Comparison of ENCODE assay signal across 24 mouse cellular contexts in genomic region chr13:100543011-100543767, GRCm38 (mm10). TPM values are rescaled to one million over a fixed set of nuclear protein-coding genes. Genes with fewer than 3 reads are reported as not detected.
A peak's percentile ranks its signal among the peaks of the same experiment; 100 is the strongest.
DNase-seq lines count a peak whose midpoint lies in the region; ATAC-seq and TF ChIP-seq lines count a peak whose summit lies in the region.
"Had no signal": no experiment of that assay in that cellular context is flagged by ENCODE, and none has a peak within 500 bp of the region (broad histone marks: within the 10 kb centered on the region; RNA-seq: fewer than 3 reads in every experiment).

No protein-coding gene starts in this region.

- H3K9me3 ChIP-seq in lung, embryonic 14.5 days (ENCODE audit: low read depth, low read length) = no peaks in the 10 kb centered on the region
- no peaks in the 10 kb centered on the region for H3K9me3 ChIP-seq in intestine, embryonic 14.5 days (ENCODE audit: control insufficient read depth, low read length)
- H3K9me3 ChIP-seq in liver, embryonic 13.5 days (replicated peaks) = no peaks in the 10 kb centered on the region
- no peaks in the 10 kb centered on the region for H3K9me3 ChIP-seq in stomach, embryonic 16.5 days (replicated peaks; ENCODE audit: control insufficient read depth, low read length)
- H3K9me3 ChIP-seq: hindbrain, embryonic 15.5 days; limb, embryonic 10.5 days; midbrain, embryonic 15.5 days had no signal

- no peak overlapping the region for H3K4me2 ChIP-seq in lung, embryonic 14.5 days
- peak overlapping the region; percentile 27; the same call in 1 of the 2 replicates for H3K4me2 ChIP-seq in intestine, embryonic 14.5 days (ENCODE audit: low read length)
- H3K4me2 ChIP-seq in liver, embryonic 13.5 days = no peak overlapping the region
- peak overlapping the region; percentile 27; the same call in 1 of the 2 replicates for H3K4me2 ChIP-seq in stomach, embryonic 16.5 days (ENCODE audit: low read depth, low read length)
- H3K4me2 ChIP-seq: heart, embryonic 13.5 days; hindbrain, embryonic 15.5 days; midbrain, embryonic 15.5 days had no signal

- H3K9ac ChIP-seq in lung, embryonic 14.5 days = no peak overlapping the region
- H3K9ac ChIP-seq in intestine, embryonic 14.5 days (ENCODE audit: low read length) = no peak overlapping the region
- H3K9ac ChIP-seq in liver, embryonic 13.5 days = no peak overlapping the region
- peak overlapping the region; percentile 9; the same call in 1 of the 2 replicates for H3K9ac ChIP-seq in stomach, embryonic 16.5 days (ENCODE audit: low read length)
- H3K9ac ChIP-seq: forebrain, postnatal 0 days; heart, embryonic 13.5 days; hindbrain, embryonic 15.5 days; midbrain, embryonic 15.5 days had no signal

- no peaks in the 10 kb centered on the region for H3K27me3 ChIP-seq in lung, embryonic 14.5 days (ENCODE audit: insufficient read depth, low read length)
- no peaks in the 10 kb centered on the region for H3K27me3 ChIP-seq in intestine, embryonic 14.5 days (replicated peaks; ENCODE audit: control insufficient read depth, insufficient read depth, low read length)
- H3K27me3 ChIP-seq in liver, embryonic 13.5 days = no peaks in the 10 kb centered on the region
- H3K27me3 ChIP-seq in stomach, embryonic 16.5 days (ENCODE audit: control insufficient read depth, insufficient read depth, low read length) = no peaks in the 10 kb centered on the region
- H3K27me3 ChIP-seq: hindbrain, embryonic 15.5 days; midbrain, embryonic 15.5 days had no signal

- 49% methylated on average over 10 of the region's 10 CpGs for WGBS in lung, embryonic 14.5 days
- 50% methylated on average over 10 of the region's 10 CpGs for WGBS in lung, adult 2 months
- WGBS in intestine, embryonic 14.5 days = 61% methylated on average over 10 of the region's 10 CpGs
- 58% methylated on average over 10 of the region's 10 CpGs for WGBS in liver, embryonic 13.5 days (ENCODE audit: insufficient replicate concordance)
- WGBS in stomach, embryonic 16.5 days = 57% methylated on average over 10 of the region's 10 CpGs

- H3K4me1 ChIP-seq in lung, embryonic 14.5 days (ENCODE audit: insufficient read depth) = no peaks in the 10 kb centered on the region
- H3K4me1 ChIP-seq in lung, adult 2 months (ENCODE audit: control insufficient read depth, insufficient read depth, low read length) = peaks cover 3% of the 10 kb centered on the region; the same call in 1 of the 2 replicates
- H3K4me1 ChIP-seq in intestine, embryonic 14.5 days (replicated peaks; ENCODE audit: control insufficient read depth, insufficient read depth, low read length) = no peaks in the 10 kb centered on the region
- no peaks in the 10 kb centered on the region; the same call in 1 of the 2 replicates for H3K4me1 ChIP-seq in liver, embryonic 13.5 days (replicated peaks)
- no peaks in the 10 kb centered on the region for H3K4me1 ChIP-seq in stomach, embryonic 16.5 days (ENCODE audit: control insufficient read depth, insufficient read depth, low read length)
- H3K4me1 ChIP-seq: heart, embryonic 13.5 days; hindbrain, embryonic 15.5 days; limb, embryonic 10.5 days; midbrain, embryonic 15.5 days had no signal

- TF ChIP-seq POLR2A in lung, adult 2 months (IDR thresholded peaks at IDR 0.05; ENCODE audit: borderline replicate concordance, extremely low read depth, low read depth, low read length) = no peak

- H3K36me3 ChIP-seq in lung, embryonic 14.5 days (ENCODE audit: insufficient read depth) = no peaks in the 10 kb centered on the region
- no peaks in the 10 kb centered on the region for H3K36me3 ChIP-seq in intestine, embryonic 14.5 days (ENCODE audit: control insufficient read depth, insufficient read depth, low read length)
- no peaks in the 10 kb centered on the region for H3K36me3 ChIP-seq in liver, embryonic 13.5 days
- H3K36me3 ChIP-seq in stomach, embryonic 16.5 days (ENCODE audit: control insufficient read depth, insufficient read depth, low read length) = no peaks in the 10 kb centered on the region
- H3K36me3 ChIP-seq: heart, embryonic 13.5 days; hindbrain, embryonic 15.5 days; limb, embryonic 10.5 days; midbrain, embryonic 15.5 days had no signal

- H3K27ac ChIP-seq in lung, embryonic 14.5 days (ENCODE audit: low read depth) = no peak overlapping the region
- H3K27ac ChIP-seq in intestine, embryonic 14.5 days (ENCODE audit: low read depth) = peak overlapping the region; percentile 51
- H3K27ac ChIP-seq in liver, embryonic 13.5 days = peak overlapping the region; percentile 63
- H3K27ac ChIP-seq in stomach, embryonic 16.5 days (ENCODE audit: low read length) = peak overlapping the region; percentile 88
- H3K27ac ChIP-seq: heart, embryonic 13.5 days; hindbrain, embryonic 15.5 days; left cerebral cortex, adult 2 months; limb, embryonic 10.5 days; midbrain, embryonic 15.5 days had no signal

- no peak overlapping the region for H3K4me3 ChIP-seq in lung, embryonic 14.5 days (ENCODE audit: low read depth, low read length)
- no peak overlapping the region for H3K4me3 ChIP-seq in lung, adult 2 months (replicated peaks; ENCODE audit: extremely low read depth, low read depth, low read length)
- H3K4me3 ChIP-seq in intestine, embryonic 14.5 days (ENCODE audit: low read depth, low read length) = no peak overlapping the region
- no peak overlapping the region for H3K4me3 ChIP-seq in liver, embryonic 13.5 days (replicated peaks)
- no peak overlapping the region for H3K4me3 ChIP-seq in stomach, embryonic 16.5 days (replicated peaks; ENCODE audit: low read length)
- H3K4me3 ChIP-seq: heart, embryonic 13.5 days; hindbrain, embryonic 15.5 days; left cerebral cortex, adult 2 months; limb, embryonic 10.5 days; megakaryocyte, embryonic 14.5 days; midbrain, embryonic 15.5 days; myocyte had no signal

- DNase-seq in lung, embryonic 14.5 days = no peak
- no peak for DNase-seq in lung, adult 2 months
- DNase-seq in intestine, embryonic 14.5 days (ENCODE audit: low spot score) = peak; percentile 73
- DNase-seq in liver, embryonic 13.5 days = no peak
- DNase-seq in adrenal gland, postnatal 25 days = no peak
- no peak for DNase-seq in left cerebral cortex, adult 8-10 months (ENCODE audit: low spot score in 2 of 2)
- DNase-seq in cerebellum, adult 9-11 months = no peak
- DNase-seq: adrenal gland, adult 8-10 months; cerebellum, postnatal 10 days; forebrain, postnatal 0 days; kidney, adult 8-10 months; kidney, postnatal 36 days; layer of hippocampus, adult 9-11 months; lung, postnatal 10 days; spleen, adult 18-20 months had no signal

- ATAC-seq in lung, embryonic 14.5 days (ENCODE audit: insufficient read depth) = peak; percentile 24; the same call in 1 of the 2 replicates
- peak; percentile 81 for ATAC-seq in intestine, embryonic 14.5 days (replicated peaks; ENCODE audit: low FRiP score, low TSS enrichment, low read depth)
- 0 out of 2 replicates have a peak, but pooled peaks have one; percentile 23 for ATAC-seq in liver, embryonic 13.5 days (ENCODE audit: low read depth)
- peak; percentile 22; the same call in 1 of the 2 replicates for ATAC-seq in stomach, embryonic 16.5 days (ENCODE audit: insufficient read depth, low FRiP score)
- ATAC-seq: forebrain, postnatal 0 days; midbrain, embryonic 15.5 days had no signal

- no peak for TF ChIP-seq CTCF in lung, embryonic 14.5 days (IDR thresholded peaks at IDR 0.05; ENCODE audit: low read depth)
- no peak for TF ChIP-seq CTCF in lung, adult 2 months (IDR thresholded peaks at IDR 0.05; ENCODE audit: insufficient read depth, low read length)

RNA-seq across cellular contexts. Expression of gene Ocln, which starts 9.3 kb away (rescaled TPM):
- 28.9 and 30.0 TPM in 2 replicates for polyA plus RNA-seq in lung, embryonic 14.5 days (2014; fragmentation: Nextera tagmentation; extraction: Ambion mirVana)
- polyA plus RNA-seq in lung, adult 2 months (2012; rRNA removed) = 15.0 and 21.3 TPM in 2 replicates
- 71.7 and 74.6 TPM in 2 replicates for polyA plus RNA-seq in intestine, embryonic 14.5 days (2014; fragmentation: Nextera tagmentation; extraction: Ambion mirVana)
- 5.3 and 6.4 TPM in 2 replicates for polyA plus RNA-seq in liver, embryonic 13.5 days (2015; fragmentation: Nextera tagmentation; extraction: Ambion mirVana)
- polyA plus RNA-seq in stomach, embryonic 16.5 days (2015; fragmentation: Nextera tagmentation; extraction: Ambion mirVana) = 65.9 and 76.9 TPM in 2 replicates
- 9.5 and 10.7 TPM in 2 replicates for total RNA-seq in adrenal gland, postnatal 25 days (2021)
- 10 to 100 TPM in 1 of 4 experiments, 1 to 10 TPM in 3; 7.4 to 12.2 (median 8.2) TPM for total RNA-seq in left cerebral cortex, adult 8-10 months (2022)
- total RNA-seq: granulocyte monocyte progenitor cell, adult 5-6 weeks had no signal

RNA-seq across cellular contexts. Expression of gene Gtf2h2, which starts 50.8 kb away (rescaled TPM):
- 75.0 and 77.3 TPM in 2 replicates for polyA plus RNA-seq in lung, embryonic 14.5 days (2014; fragmentation: Nextera tagmentation; extraction: Ambion mirVana)
- 16.9 and 17.2 TPM in 2 replicates for polyA plus RNA-seq in lung, adult 2 months (2012; rRNA removed)
- 81.6 and 96.4 TPM in 2 replicates for polyA plus RNA-seq in intestine, embryonic 14.5 days (2014; fragmentation: Nextera tagmentation; extraction: Ambion mirVana)
- polyA plus RNA-seq in liver, embryonic 13.5 days (2015; fragmentation: Nextera tagmentation; extraction: Ambion mirVana) = 42.5 and 47.7 TPM in 2 replicates
- polyA plus RNA-seq in stomach, embryonic 16.5 days (2015; fragmentation: Nextera tagmentation; extraction: Ambion mirVana) = 55.7 and 58.6 TPM in 2 replicates
- total RNA-seq in adrenal gland, postnatal 25 days (2021) = 37.6 and 39.8 TPM in 2 replicates
- total RNA-seq in left cerebral cortex, adult 8-10 months (2022) = 10 to 100 TPM; 35.2 to 43.7 (median 40.5) TPM

Comparison
In these comparisons a context has a peak if more than half of its experiments do, and no peak if none do; other contexts are left out.
1. ATAC-seq: peak in every context shown above with its lines; median percentile 81 in intestine, embryonic 14.5 days; 24 in lung, embryonic 14.5 days; 23 in liver, embryonic 13.5 days; 22 in stomach, embryonic 16.5 days.
2. H3K4me2 ChIP-seq: peak in intestine, embryonic 14.5 days (single experiment) and stomach, embryonic 16.5 days (single experiment); none in lung, embryonic 14.5 days (single experiment) and liver, embryonic 13.5 days (single experiment).